Mouse (Mus musculus): ENCODE measurements around the gene Gnmt. TPM values are rescaled to one million over a fixed set of nuclear protein-coding genes. Genes with fewer than 3 reads are reported as not detected.
A peak's percentile ranks its signal among the peaks of the same experiment; 100 is the strongest.

Gnmt gene
- total RNA-seq, 2 experiments from 2014 or later, result 0.90 to 1.2 TPM

DNA sequence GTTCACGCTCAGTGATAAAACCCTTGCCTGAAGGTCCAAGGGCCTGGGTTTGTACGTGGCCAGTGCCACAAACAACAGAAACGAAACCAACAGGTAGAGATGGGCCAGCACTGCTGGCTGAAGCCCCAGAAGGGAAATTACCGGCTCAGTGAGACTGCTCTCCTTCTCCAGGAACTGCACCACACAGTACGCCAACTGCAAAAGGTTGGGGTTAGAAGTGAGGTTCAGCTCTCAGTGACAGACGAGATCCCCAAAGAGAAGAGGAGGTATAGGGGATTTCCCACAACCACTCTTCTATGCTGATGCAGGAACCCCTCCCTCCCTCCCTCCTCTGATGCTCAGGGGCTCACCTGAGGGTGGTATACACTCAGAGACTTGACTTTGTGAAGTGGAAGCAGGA is 43.1 kb downstream of the Gnmt start:
- Histone ChIP-seq H3K27ac (no peak overlapping the region), H3K4me3 (no peak overlapping the region)
- no peak for DNase-seq (ENCODE audit: low spot score in 2 of 2)
- no peak for TF ChIP-seq CTCF (conservative IDR thresholded peaks at IDR 0.05)

DNA sequence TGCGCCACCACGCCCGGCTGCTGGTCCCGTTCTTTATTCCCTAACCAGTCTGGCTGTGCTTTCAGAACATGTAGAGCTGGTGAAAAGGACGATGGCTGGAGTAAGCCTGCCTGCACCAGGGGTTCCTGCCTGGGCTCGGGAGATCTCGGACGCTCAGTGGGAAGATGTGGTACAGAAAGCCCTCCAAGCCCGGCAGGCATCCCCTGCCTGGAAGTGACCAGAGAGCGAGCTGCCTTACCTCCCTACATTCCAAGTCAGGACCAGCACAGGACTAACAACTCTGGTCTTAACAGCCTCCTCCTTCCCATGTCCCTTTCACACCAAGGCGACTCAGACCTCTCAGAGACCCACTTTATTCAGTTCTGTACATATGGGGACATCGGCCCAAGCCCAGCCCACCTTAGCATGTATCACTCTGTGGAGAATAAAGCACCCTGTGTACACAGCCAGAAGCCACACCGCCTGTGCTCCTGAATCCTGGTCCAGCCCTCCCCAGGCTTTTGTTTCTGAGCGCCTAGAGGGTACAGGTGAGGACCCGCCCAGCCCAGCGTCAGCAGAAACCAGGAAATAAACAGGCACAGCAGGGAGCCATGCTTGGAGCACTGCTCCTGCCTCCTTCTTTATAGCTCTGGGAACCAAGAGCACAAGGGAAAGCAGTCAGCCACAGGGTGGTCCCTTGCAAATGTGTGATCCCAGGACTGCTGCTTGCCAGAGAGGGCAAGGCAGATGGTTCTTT is 46.1 kb downstream of the Gnmt start:
- no peak overlapping the region for H3K4me3 ChIP-seq
- H3K27ac ChIP-seq, result no peak overlapping the region
- no peak for DNase-seq (ENCODE audit: low spot score in 2 of 2)
- TF ChIP-seq CTCF (conservative IDR thresholded peaks at IDR 0.05), result no peak

DNA sequence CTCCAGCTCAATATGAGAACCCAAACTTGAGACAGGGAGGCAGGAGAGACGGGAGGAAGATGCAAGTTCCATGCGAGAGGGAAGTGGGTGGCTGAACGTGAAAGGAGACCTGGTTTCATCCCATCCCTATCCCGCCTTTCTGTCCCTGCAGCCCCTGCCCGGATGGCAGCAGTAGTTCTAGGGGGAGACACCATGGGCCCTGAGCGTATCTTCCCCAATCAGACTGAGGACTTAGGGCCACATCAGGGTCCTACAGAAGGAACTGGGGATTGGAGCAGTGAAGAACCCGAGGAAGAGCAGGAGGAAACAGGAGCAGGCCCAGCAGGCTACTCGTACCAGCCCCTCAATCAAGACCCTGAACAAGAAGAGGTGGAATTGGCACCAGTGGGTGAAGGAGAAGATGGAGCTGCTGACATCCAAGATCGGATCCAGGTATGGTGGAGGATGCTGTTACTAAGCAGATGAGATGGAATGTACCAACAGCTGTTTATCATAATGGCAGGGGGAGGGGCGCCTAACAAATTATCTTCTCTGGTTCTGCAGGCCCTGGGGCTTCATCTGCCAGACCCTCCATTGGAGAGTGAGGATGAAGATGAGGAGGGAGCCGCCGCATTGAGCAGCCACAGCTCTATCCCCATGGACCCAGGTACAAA is 47.4 kb downstream of the Gnmt start:
- Histone ChIP-seq H3K4me3 (peak overlapping the region; percentile 78), H3K27ac (peak overlapping the region; percentile 87)
- TF ChIP-seq CTCF (conservative IDR thresholded peaks at IDR 0.05), result no peak
- DNase-seq (ENCODE audit: low spot score in 2 of 2), result no peak

DNA sequence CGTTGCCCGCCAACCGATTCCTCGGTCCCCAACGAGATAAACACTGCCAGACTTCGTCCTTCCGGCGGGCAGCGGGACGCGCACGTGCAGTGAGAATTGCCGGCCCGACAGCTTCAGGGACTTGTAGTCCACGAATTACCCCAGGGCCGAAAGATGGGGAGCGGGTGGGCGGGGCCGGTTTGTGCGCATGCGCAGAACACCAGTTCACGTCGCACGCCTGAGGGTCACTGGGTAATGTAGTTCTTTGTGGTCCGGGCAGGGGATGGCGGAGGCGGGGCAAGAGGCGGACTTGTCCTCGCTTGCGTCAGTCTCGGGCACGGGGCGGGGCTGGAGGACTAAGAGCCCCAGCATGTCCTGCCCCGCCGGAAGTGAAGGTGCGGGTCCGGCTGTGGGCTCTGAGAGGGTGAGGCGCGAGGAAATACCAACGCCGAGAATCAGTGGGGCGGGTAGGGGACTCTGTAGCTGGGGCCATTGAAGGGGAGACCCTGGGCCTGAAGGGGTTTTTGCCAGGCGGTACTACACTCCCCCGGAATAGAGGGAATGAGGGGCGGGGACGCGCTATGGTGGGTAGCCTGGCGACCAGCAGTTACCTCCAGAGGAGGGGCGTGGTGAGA is 48.1 kb downstream of the Gnmt start, which contains the start of gene Klhdc3:
Gene Klhdc3, minus strand, starts transcription at position 155 of the 614 bp plus-strand sequence.
- Histone ChIP-seq H3K27ac (peak within 1 kb of the TSS; percentile 94), H3K4me3 (peak within 1 kb of the TSS; percentile 78)
- TF ChIP-seq CTCF (conservative IDR thresholded peaks at IDR 0.05), result no peak
- peak; percentile 97 to 98 for DNase-seq (ENCODE audit: low spot score in 2 of 2)

DNA sequence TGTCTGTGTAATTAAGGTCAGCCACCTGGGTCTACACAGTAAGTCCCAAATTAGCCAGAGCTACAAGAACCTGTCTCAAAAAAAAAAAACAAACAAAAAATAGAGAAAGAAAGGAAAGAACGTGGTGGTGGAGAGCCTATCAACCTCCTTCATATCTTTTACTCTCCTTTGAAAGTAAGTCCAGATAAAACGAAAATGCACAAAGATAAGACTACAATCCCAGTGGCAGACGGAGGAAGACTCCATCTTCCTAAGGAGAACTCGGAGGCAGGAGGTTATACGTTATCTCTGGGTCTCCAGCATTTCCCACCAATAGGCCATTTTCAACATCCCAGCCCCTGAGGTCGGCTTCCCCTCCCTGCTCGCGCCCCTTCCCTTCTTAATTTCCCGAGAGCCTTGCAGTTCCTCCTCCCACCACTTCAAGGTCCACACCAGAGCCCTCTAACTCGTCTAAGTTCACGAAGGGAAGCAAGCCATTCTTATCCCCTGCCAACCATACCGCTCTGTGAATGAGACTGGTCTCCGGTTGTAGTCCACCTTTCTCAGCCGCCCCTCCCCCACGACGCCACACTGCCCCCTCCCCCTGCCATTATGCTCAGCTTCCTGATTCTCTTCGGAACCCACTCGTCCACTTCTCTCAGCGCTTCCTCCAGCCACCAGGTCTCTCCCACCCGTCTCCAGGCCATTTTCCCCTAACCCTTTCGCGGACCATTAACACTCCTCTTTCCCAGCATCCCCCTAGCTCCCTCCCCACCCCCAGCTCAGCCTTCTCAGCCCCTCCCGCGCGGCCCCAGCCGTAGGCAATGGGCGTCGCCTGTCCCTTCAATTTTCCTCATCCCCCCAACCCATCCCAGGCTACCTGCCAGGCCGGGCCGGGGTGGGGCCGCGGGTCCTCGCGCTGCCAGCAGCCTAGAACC is 48.9 kb downstream of the Gnmt start:
- DNase-seq (ENCODE audit: low spot score in 2 of 2), result peak in 1 of 2 experiments; percentile 34
- H3K27ac ChIP-seq, result peak overlapping the region; percentile 94
- peak overlapping the region; percentile 78 for H3K4me3 ChIP-seq
- peak; percentile 70 for TF ChIP-seq CTCF (conservative IDR thresholded peaks at IDR 0.05)

DNA sequence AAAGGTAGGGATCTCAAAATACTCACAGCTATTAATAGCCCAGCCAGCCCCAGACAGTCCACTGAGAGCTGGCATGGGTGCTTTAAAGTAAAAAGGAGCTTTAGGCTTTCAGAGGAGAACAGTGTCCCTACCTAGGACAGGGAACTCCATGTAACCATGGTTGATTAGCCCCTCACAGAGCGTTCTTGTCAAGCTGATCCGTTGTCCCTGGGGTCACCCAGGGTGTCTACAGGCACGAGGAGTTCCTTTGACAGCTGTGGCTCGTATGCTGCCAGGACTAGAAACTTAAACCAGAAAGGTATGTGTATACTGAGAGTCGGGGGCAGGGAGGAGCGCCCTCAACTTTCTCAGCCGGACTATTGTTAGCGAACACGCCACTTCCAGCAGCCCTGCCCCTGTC is 50.1 kb downstream of the Gnmt start:
- Histone ChIP-seq H3K27ac (peak overlapping the region; percentile 94; the same call in 1 of the 2 replicates), H3K4me3 (peak overlapping the region; percentile 78)
- no peak for DNase-seq (ENCODE audit: low spot score in 2 of 2)
- TF ChIP-seq CTCF (conservative IDR thresholded peaks at IDR 0.05), result no peak

DNA sequence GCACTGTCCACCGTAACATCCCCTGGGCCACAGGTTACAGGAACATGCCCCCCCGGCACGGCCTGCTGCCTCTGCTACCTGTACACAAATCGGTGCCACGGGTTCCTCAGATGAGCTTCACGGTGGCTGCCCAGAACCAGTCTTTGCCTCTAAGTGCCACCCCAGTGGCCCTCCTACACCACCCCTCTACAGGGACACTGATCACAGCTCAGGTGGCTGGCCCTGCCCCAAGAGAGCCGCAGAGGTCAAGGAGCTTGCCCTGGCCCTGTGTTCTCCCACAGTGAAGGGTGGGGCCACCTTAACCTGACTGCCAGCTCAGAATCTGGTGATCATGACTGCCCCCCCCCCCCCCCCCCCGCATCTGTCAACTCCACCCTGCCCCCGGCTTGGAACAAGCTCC is 50.6 kb downstream of the Gnmt start, which contains the start of gene Mea1:
Gene Mea1, plus strand, starts transcription at position 378 of the 400 bp plus-strand sequence.
- Histone ChIP-seq H3K4me3 (peak within 1 kb of the TSS; percentile 78), H3K27ac (peak within 1 kb of the TSS; percentile 94; the same call in 1 of the 2 replicates)
- no peak for DNase-seq (ENCODE audit: low spot score in 2 of 2)
- no peak for TF ChIP-seq CTCF (conservative IDR thresholded peaks at IDR 0.05)

Other genes starting within 250 kb of the Gnmt start
- 100 to 1,000 TPM; 119 to 122 TPM for gene Ttbk1, start 241.5 kb downstream of the Gnmt start, total RNA-seq (2021)
- gene Dnph1, start 232.5 kb downstream of the Gnmt start, total RNA-seq (2021), result 1 to 10 TPM; 4.8 to 6.2 TPM
- 10 to 100 TPM; 66.1 to 68.4 TPM for gene Cul9, start 182.8 kb downstream of the Gnmt start, total RNA-seq (2021)
- 10 to 100 TPM; 75.7 to 90.9 TPM for gene Srf, start 173.0 kb downstream of the Gnmt start, total RNA-seq (2021)
- 1 to 10 TPM; 8.5 to 8.8 TPM for gene Ptk7, start 99.7 kb downstream of the Gnmt start, total RNA-seq (2021)
- gene Klc4, start 83.1 kb downstream of the Gnmt start, total RNA-seq (2021), result 10 to 100 TPM; 19.0 to 20.1 TPM
- gene Mrpl2, start 82.9 kb downstream of the Gnmt start, total RNA-seq (2021), result 10 to 100 TPM; 52.2 to 53.5 TPM
- 10 to 100 TPM; 19.1 to 20.4 TPM for gene Cul7, start 78.8 kb downstream of the Gnmt start, total RNA-seq (2021)
- gene Rrp36, start 54.8 kb downstream of the Gnmt start, total RNA-seq (2021), result 10 to 100 TPM; 15.8 to 16.8 TPM
- gene Mea1, start 50.4 kb downstream of the Gnmt start, total RNA-seq (2021), result 100 to 1,000 TPM in 1 of 2 experiments, 10 to 100 TPM in 1; 99.8 to 104 TPM
- gene Klhdc3, start 48.3 kb downstream of the Gnmt start, total RNA-seq (2021), result 100 to 1,000 TPM; 163 to 173 TPM
- 10 to 100 TPM; 88.0 to 91.4 TPM for gene Ppp2r5d, start 24.1 kb downstream of the Gnmt start, total RNA-seq (2021)
- 10 to 100 TPM; 53.6 to 58.4 TPM for gene Pex6, start 17.7 kb downstream of the Gnmt start, total RNA-seq (2021)
- 10 to 100 TPM; 67.9 to 72.4 TPM for gene Cnpy3, start 23.0 kb upstream of the Gnmt start, total RNA-seq (2021)
- not detected for gene Ptcra, start 34.5 kb upstream of the Gnmt start, total RNA-seq (2021)
- 10 to 100 TPM in 1 of 2 experiments, 1 to 10 TPM in 1; 8.7 to 10.7 TPM for gene 2310039H08Rik, start 43.5 kb upstream of the Gnmt start, total RNA-seq (2021)
- 10 to 100 TPM; 42.8 to 51.2 TPM for gene Rpl7l1, start 53.5 kb upstream of the Gnmt start, total RNA-seq (2021)
- 10 to 100 TPM; 56.1 to 61.3 TPM for gene Bicral, start 129.3 kb upstream of the Gnmt start, total RNA-seq (2021)
- 10 to 100 TPM; 27.3 to 36.3 TPM for gene Tbcc, start 161.5 kb upstream of the Gnmt start, total RNA-seq (2021)
- gene Prph2, start 181.3 kb upstream of the Gnmt start, total RNA-seq (2021), result not detected

Measured in layer of hippocampus, adult 2 months (tissue).